Mouse (Mus musculus) limb, embryonic 13.5 days (tissue): ENCODE data around the gene Smarcc2. TPM values are rescaled to one million over a fixed set of nuclear protein-coding genes. Genes with fewer than 3 reads are reported as not detected.

ENCODE experiments used
- microRNA-seq: library from miRNA; unstranded; fragments of <30 nt; microRNA quantifications from one replicate; pipeline ENCODE4, GENCODE M21; 2016
- polyA plus RNA-seq: library from polyadenylated mRNA; unstranded; fragments of >200 nt; fragmentation: Nextera tagmentation; extraction: Ambion mirVana; gene quantifications from 2 replicates; pipeline ENCODE4 v1.2.1, GENCODE M21; 2015

Gene Smarcc2
- polyA plus RNA-seq, 1 experiment from 2014 or later, result 110 TPM

Small RNA genes lying within 50 kb of the gene (microRNA-seq; reads per million reads assigned to microRNA genes)
- not detected for gene Mir6916
- 0.87 reads per million for gene Mir8105

Other genes with a start within 250 kb of the Smarcc2 start
- gene Spryd4, start 247.4 kb upstream of the Smarcc2 start, polyA plus RNA-seq, result 34.5 and 35.2 TPM in 2 replicates
- 0.45 and 0.57 TPM in 2 replicates for gene Mip, start 233.4 kb upstream of the Smarcc2 start, polyA plus RNA-seq
- gene Timeless, start 227.2 kb upstream of the Smarcc2 start, polyA plus RNA-seq, result 75.7 and 76.4 TPM in 2 replicates
- 0.27 and 0.63 TPM in 2 replicates for gene Apon, start 205.2 kb upstream of the Smarcc2 start, polyA plus RNA-seq
- not detected in 2 replicates for gene Apof, start 190.6 kb upstream of the Smarcc2 start, polyA plus RNA-seq
- gene Stat2, start 188.7 kb upstream of the Smarcc2 start, polyA plus RNA-seq, result 14.6 and 16.6 TPM in 2 replicates
- gene Il23a, start 160.5 kb upstream of the Smarcc2 start, polyA plus RNA-seq, result 0.18 TPM in 1 of 2 replicates, not detected in the other
- gene Pan2, start 155.9 kb upstream of the Smarcc2 start, polyA plus RNA-seq, result 33.6 and 35.2 TPM in 2 replicates
- 390 and 394 TPM in 2 replicates for gene Cnpy2, start 136.8 kb upstream of the Smarcc2 start, polyA plus RNA-seq
- 167 and 176 TPM in 2 replicates for gene Cs, start 121.5 kb upstream of the Smarcc2 start, polyA plus RNA-seq
- gene Coq10a, start 90.3 kb upstream of the Smarcc2 start, polyA plus RNA-seq, result 14.8 and 15.3 TPM in 2 replicates
- 11.7 and 12.9 TPM in 2 replicates for gene Ankrd52, start 82.1 kb upstream of the Smarcc2 start, polyA plus RNA-seq
- 0.28 and 0.38 TPM in 2 replicates for gene Slc39a5, start 58.0 kb upstream of the Smarcc2 start, polyA plus RNA-seq
- 60.6 and 61.4 TPM in 2 replicates for gene Nabp2, start 47.8 kb upstream of the Smarcc2 start, polyA plus RNA-seq
- 42.3 and 43.3 TPM in 2 replicates for gene Rnf41, start 47.6 kb upstream of the Smarcc2 start, polyA plus RNA-seq
- 1,077 and 1,101 TPM in 2 replicates for gene Myl6, start 34.9 kb downstream of the Smarcc2 start, polyA plus RNA-seq
- gene Myl6b, start 39.4 kb downstream of the Smarcc2 start, polyA plus RNA-seq, result 4.7 and 5.0 TPM in 2 replicates
- gene Esyt1, start 66.6 kb downstream of the Smarcc2 start, polyA plus RNA-seq, result 24.0 and 28.0 TPM in 2 replicates
- gene Zc3h10, start 88.5 kb downstream of the Smarcc2 start, polyA plus RNA-seq, result 16.4 and 17.3 TPM in 2 replicates
- gene Rpl41, start 90.1 kb downstream of the Smarcc2 start, polyA plus RNA-seq, result 3,677 and 3,933 TPM in 2 replicates
- 198 and 200 TPM in 2 replicates for gene Pa2g4, start 106.7 kb downstream of the Smarcc2 start, polyA plus RNA-seq
- gene Erbb3, start 130.4 kb downstream of the Smarcc2 start, polyA plus RNA-seq, result 14.5 and 17.5 TPM in 2 replicates
- 752 and 768 TPM in 2 replicates for gene Rps26, start 167.5 kb downstream of the Smarcc2 start, polyA plus RNA-seq
- 5.1 and 5.2 TPM in 2 replicates for gene Ikzf4, start 186.7 kb downstream of the Smarcc2 start, polyA plus RNA-seq
- gene Suox, start 214.8 kb downstream of the Smarcc2 start, polyA plus RNA-seq, result 22.0 TPM in 2 replicates
- gene Rab5b, start 237.0 kb downstream of the Smarcc2 start, polyA plus RNA-seq, result 83.5 and 87.5 TPM in 2 replicates
- 2.2 and 2.3 TPM in 2 replicates for gene Pmel, start 244.9 kb downstream of the Smarcc2 start, polyA plus RNA-seq
- gene Cdk2, start 245.8 kb downstream of the Smarcc2 start, polyA plus RNA-seq, result 132 and 134 TPM in 2 replicates